Mouse (Mus musculus): ENCODE data around the gene Hhatl. TPM values are rescaled to one million over a fixed set of nuclear protein-coding genes. Genes with fewer than 3 reads are reported as not detected.

Hhatl gene
- polyA plus RNA-seq, 1 experiment: 5.1 TPM

GRCm38 (mm10) chr9:121759091-121760081, 32.9 kb downstream of the Hhatl start, which contains the start of gene Zfp651:
Gene Zfp651 (plus strand): TSS chr9:121759330.
- no peak within 1 kb of the TSS for H3K27ac ChIP-seq (ENCODE audit: insufficient read depth, low read depth, low read length)

GRCm38 (mm10) chr9:121757835-121758814, 34.2 kb downstream of the Hhatl start:
- H3K27me3 ChIP-seq (ENCODE audit: control insufficient read depth, insufficient read depth, low read length): peaks cover 22% of the 10 kb centered on the region

More at GRCm38 (mm10) chr9:121759091-121760081, 32.9 kb downstream of the Hhatl start, which contains the start of gene Zfp651:
- peaks cover 22% of the 10 kb centered on the region for H3K27me3 ChIP-seq (ENCODE audit: control insufficient read depth, insufficient read depth, low read length)
- 1% methylated on average over 97 of the region's 97 CpGs for WGBS
- peak within 1 kb of the TSS; percentile 83 for H3K4me3 ChIP-seq (ENCODE audit: low read depth, low read length)
- peaks cover 18% of the 10 kb centered on the region for H3K36me3 ChIP-seq (ENCODE audit: control insufficient read depth, insufficient read depth, low read length)
- peaks cover 9% of the 10 kb centered on the region for H3K4me1 ChIP-seq (ENCODE audit: control insufficient read depth, insufficient read depth, insufficient read length, low read length)
- TF ChIP-seq POLR2A (IDR thresholded peaks at IDR 0.05; ENCODE audit: low read depth, low read length) (no peak), CTCF (IDR thresholded peaks at IDR 0.05; ENCODE audit: extremely low read depth, insufficient read length, insufficient replicate concordance, low read depth, low read length) (no peak)

GRCm38 (mm10) chr9:121757432-121757831, 34.9 kb downstream of the Hhatl start:
- peaks cover 22% of the 10 kb centered on the region for H3K27me3 ChIP-seq (ENCODE audit: control insufficient read depth, insufficient read depth, low read length)
- H3K36me3 ChIP-seq (ENCODE audit: control insufficient read depth, insufficient read depth, low read length): peaks cover 31% of the 10 kb centered on the region
- peaks cover 9% of the 10 kb centered on the region for H3K4me1 ChIP-seq (ENCODE audit: control insufficient read depth, insufficient read depth, insufficient read length, low read length)
- no peak for TF ChIP-seq POLR2A (IDR thresholded peaks at IDR 0.05; ENCODE audit: low read depth, low read length)
- H3K4me3 ChIP-seq (ENCODE audit: low read depth, low read length): no peak overlapping the region
- no peak overlapping the region for H3K27ac ChIP-seq (ENCODE audit: insufficient read depth, low read depth, low read length)
- 58% methylated on average over 3 of the region's 3 CpGs for WGBS

More at GRCm38 (mm10) chr9:121757835-121758814, 34.2 kb downstream of the Hhatl start:
- Histone ChIP-seq H3K4me3 (ENCODE audit: low read depth, low read length) (no peak overlapping the region), H3K36me3 (ENCODE audit: control insufficient read depth, insufficient read depth, low read length) (peaks cover 26% of the 10 kb centered on the region), H3K4me1 (ENCODE audit: control insufficient read depth, insufficient read depth, insufficient read length, low read length) (peaks cover 9% of the 10 kb centered on the region), H3K27ac (ENCODE audit: insufficient read depth, low read depth, low read length) (no peak overlapping the region)
- TF ChIP-seq CTCF (IDR thresholded peaks at IDR 0.05; ENCODE audit: extremely low read depth, insufficient read length, insufficient replicate concordance, low read depth, low read length): no peak
- no peak for TF ChIP-seq POLR2A (IDR thresholded peaks at IDR 0.05; ENCODE audit: low read depth, low read length)
- 52% methylated on average over 10 of the region's 10 CpGs for WGBS

- H3K4me3 ChIP-seq (ENCODE audit: low read depth, low read length): no peak overlapping the region
- WGBS: 77% methylated on average over 3 of the region's 3 CpGs
- peaks cover 9% of the 10 kb centered on the region for H3K4me1 ChIP-seq (ENCODE audit: control insufficient read depth, insufficient read depth, insufficient read length, low read length)
- no peak overlapping the region for H3K27ac ChIP-seq (ENCODE audit: insufficient read depth, low read depth, low read length)
- H3K36me3 ChIP-seq (ENCODE audit: control insufficient read depth, insufficient read depth, low read length): peaks cover 36% of the 10 kb centered on the region
- H3K27me3 ChIP-seq (ENCODE audit: control insufficient read depth, insufficient read depth, low read length): peaks cover 22% of the 10 kb centered on the region
- TF ChIP-seq POLR2A (IDR thresholded peaks at IDR 0.05; ENCODE audit: low read depth, low read length) (no peak), CTCF (IDR thresholded peaks at IDR 0.05; ENCODE audit: extremely low read depth, insufficient read length, insufficient replicate concordance, low read depth, low read length) (no peak)
These were observed 35.5 kb downstream of the Hhatl start for GRCm38 (mm10) chr9:121756785-121757184.

- 89% methylated on average over 3 of the region's 3 CpGs for WGBS
- Histone ChIP-seq H3K4me3 (ENCODE audit: low read depth, low read length) (no peak overlapping the region), H3K4me1 (ENCODE audit: control insufficient read depth, insufficient read depth, insufficient read length, low read length) (peaks cover 9% of the 10 kb centered on the region), H3K27me3 (ENCODE audit: control insufficient read depth, insufficient read depth, low read length) (peaks cover 6% of the 10 kb centered on the region), H3K36me3 (ENCODE audit: control insufficient read depth, insufficient read depth, low read length) (peaks cover 58% of the 10 kb centered on the region), H3K27ac (ENCODE audit: insufficient read depth, low read depth, low read length) (no peak overlapping the region)
- no peak for TF ChIP-seq CTCF (IDR thresholded peaks at IDR 0.05; ENCODE audit: extremely low read depth, insufficient read length, insufficient replicate concordance, low read depth, low read length)
- TF ChIP-seq POLR2A (IDR thresholded peaks at IDR 0.05; ENCODE audit: low read depth, low read length): no peak
These were observed 37.7 kb downstream of the Hhatl start for GRCm38 (mm10) chr9:121754624-121755023.

- H3K27ac ChIP-seq (ENCODE audit: insufficient read depth, low read depth, low read length): no peak overlapping the region
- WGBS: 95% methylated on average over 9 of the region's 9 CpGs
- H3K36me3 ChIP-seq (ENCODE audit: control insufficient read depth, insufficient read depth, low read length): peaks cover 77% of the 10 kb centered on the region
- no peaks in the 10 kb centered on the region for H3K27me3 ChIP-seq (ENCODE audit: control insufficient read depth, insufficient read depth, low read length)
- TF ChIP-seq CTCF (IDR thresholded peaks at IDR 0.05; ENCODE audit: extremely low read depth, insufficient read length, insufficient replicate concordance, low read depth, low read length): no peak
- no peak for TF ChIP-seq POLR2A (IDR thresholded peaks at IDR 0.05; ENCODE audit: low read depth, low read length)
- no peak overlapping the region for H3K4me3 ChIP-seq (ENCODE audit: low read depth, low read length)
- no peaks in the 10 kb centered on the region; the same call in 1 of the 2 replicates for H3K4me1 ChIP-seq (ENCODE audit: control insufficient read depth, insufficient read depth, insufficient read length, low read length)
These were observed 39.5 kb downstream of the Hhatl start for GRCm38 (mm10) chr9:121752774-121753173.

Data from small intestine, adult 2 months (tissue).